Mouse (Mus musculus) MEL (cell line): ENCODE data around the gene Csmd2.

ENCODE experiments used
- CHD2 ChIP-seq: IDR thresholded peaks from 2 replicates; pipeline ENCODE4 v1.6.1; 2011; ENCODE audit warnings: low read length, improper control_type of control experiment
- CTCF ChIP-seq, 3 experiments: IDR thresholded peaks in 2 of 3; conservative IDR thresholded peaks in 1 of 3; 2 replicates each; pipeline ENCODE4 v1.5.1; 2011 to 2012; ENCODE audit warnings: low read length in 3 of 3, low read depth in 2 of 3, mild to moderate bottlenecking in 2 of 3, improper control_type of control experiment in 1 of 3, inconsistent platforms in 1 of 3, mixed read lengths in 1 of 3, moderate library complexity in 1 of 3; ENCODE audit not compliant: control insufficient read depth in 1 of 3, insufficient read depth in 1 of 3, poor library complexity in 1 of 3, severe bottlenecking in 1 of 3
- E2F4 ChIP-seq: IDR thresholded peaks from 2 replicates; pipeline ENCODE4 v1.6.1; 2011; ENCODE audit warnings: low read depth, low read length, improper control_type of control experiment, borderline replicate concordance
- EP300 ChIP-seq, 2 experiments: IDR thresholded peaks; 2 replicates each; pipeline ENCODE4 v1.6.1; 2011; ENCODE audit warnings: improper control_type of control experiment in 2 of 2, low read length in 2 of 2, low read depth in 1 of 2, mild to moderate bottlenecking in 1 of 2
- MAX ChIP-seq: IDR thresholded peaks from 2 replicates; pipeline ENCODE4 v1.6.1; 2011; ENCODE audit warnings: low read length, improper control_type of control experiment
- NRF1 ChIP-seq: IDR thresholded peaks from 2 replicates; pipeline ENCODE4 v1.6.1; 2014; ENCODE audit warnings: low read depth, mild to moderate bottlenecking, inconsistent platforms, low read length, improper control_type of control experiment, moderate library complexity; ENCODE audit not compliant: poor library complexity, insufficient read depth, severe bottlenecking
- POLR2A ChIP-seq, 2 experiments: IDR thresholded peaks; 2 replicates each; pipeline ENCODE4 v1.6.1; 2011 to 2012; ENCODE audit warnings: low read length in 2 of 2, mild to moderate bottlenecking in 2 of 2, control low read depth in 1 of 2, improper control_type of control experiment in 1 of 2, low read depth in 1 of 2, moderate library complexity in 1 of 2; ENCODE audit not compliant: control insufficient read depth in 1 of 2, insufficient read depth in 1 of 2, poor library complexity in 1 of 2
- POLR2AphosphoS2 ChIP-seq: IDR thresholded peaks from 2 replicates; pipeline ENCODE4 v1.6.1; 2011; ENCODE audit warnings: low read length, improper control_type of control experiment
- RAD21 ChIP-seq: IDR thresholded peaks from 2 replicates; pipeline ENCODE4 v1.6.1; 2011; ENCODE audit warnings: mild to moderate bottlenecking, low read depth, low read length, improper control_type of control experiment
- SIN3A ChIP-seq: IDR thresholded peaks from 2 replicates; pipeline ENCODE4 v1.6.1; 2012; ENCODE audit warnings: low read length, improper control_type of control experiment, inconsistent platforms
- USF2 ChIP-seq, 2 experiments: IDR thresholded peaks; 2 replicates each; pipeline ENCODE4 v1.6.1; 2011 to 2012; ENCODE audit warnings: improper control_type of control experiment in 2 of 2, low read length in 2 of 2, borderline replicate concordance in 1 of 2, inconsistent platforms in 1 of 2, low read depth in 1 of 2, mild to moderate bottlenecking in 1 of 2; ENCODE audit not compliant: insufficient read depth in 1 of 2
- ZKSCAN1 ChIP-seq: IDR thresholded peaks from 2 replicates; pipeline ENCODE4 v1.6.1; 2012; ENCODE audit warnings: low read depth, mild to moderate bottlenecking, inconsistent platforms, low read length, improper control_type of control experiment, moderate library complexity
- ZNF384 ChIP-seq: IDR thresholded peaks from 2 replicates; pipeline ENCODE4 v1.6.1; 2012; ENCODE audit warnings: low read depth, mild to moderate bottlenecking, inconsistent platforms, low read length, improper control_type of control experiment

GRCm38 (mm10) chr4:128550756-128551155 is 563.1 kb downstream of the Csmd2 start:
- TF ChIP-seq SIN3A (no peak), RAD21 (no peak), POLR2A (IDR thresholded peaks at IDR 0.05; ENCODE audit: control insufficient read depth in 1 of 2, insufficient read depth in 1 of 2, low read depth in 1 of 2, low read length in 2 of 2, poor library complexity in 1 of 2) (no peak), CTCF (IDR thresholded peaks at IDR 0.05 in 2 of 3, conservative IDR thresholded peaks at IDR 0.05 in 1 of 3; ENCODE audit: control insufficient read depth in 1 of 3, insufficient read depth in 1 of 3, low read depth in 2 of 3, low read length in 3 of 3, poor library complexity in 1 of 3, severe bottlenecking in 1 of 3) (no peak), NRF1 (no peak), CHD2 (no peak), POLR2AphosphoS2 (no peak), ZNF384 (no peak), ZKSCAN1 (no peak), E2F4 (no peak), MAX (no peak), USF2 (IDR thresholded peaks at IDR 0.05; ENCODE audit: borderline replicate concordance in 1 of 2, insufficient read depth in 1 of 2, low read depth in 1 of 2, low read length in 2 of 2) (no peak), EP300 (IDR thresholded peaks at IDR 0.05; ENCODE audit: low read depth in 1 of 2, low read length in 2 of 2) (no peak)
